ENCODE assay signal across 18 mouse cellular contexts in the genomic region with DNA sequence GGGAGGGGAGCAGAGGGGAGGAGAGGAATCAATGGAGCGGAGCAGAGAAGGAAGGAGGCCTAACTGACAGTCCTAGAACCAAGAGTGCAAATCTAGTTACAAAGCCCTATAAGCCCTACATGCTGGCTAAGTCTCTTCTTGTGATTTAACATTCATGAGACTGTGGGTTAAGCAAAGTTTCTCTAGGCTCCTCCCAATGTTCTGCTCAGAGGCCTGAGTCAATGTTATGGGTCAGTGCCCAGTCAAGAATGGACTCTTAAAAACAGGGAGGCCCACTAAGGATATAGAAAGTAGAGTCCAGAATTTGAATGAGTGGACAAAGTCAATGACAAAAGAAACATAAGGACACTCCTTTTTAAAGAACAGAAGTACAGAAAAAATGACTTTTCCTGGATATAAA. TPM values are rescaled to one million over a fixed set of nuclear protein-coding genes. Genes with fewer than 3 reads are reported as not detected.
DNase-seq lines count a peak whose midpoint lies in the region; ATAC-seq and TF ChIP-seq lines count a peak whose summit lies in the region.
"Had no signal": no experiment of that assay in that cellular context is flagged by ENCODE, and none has a peak within 500 bp of the region (broad histone marks: within the 10 kb centered on the region; RNA-seq: fewer than 3 reads in every experiment).

No protein-coding gene starts in this region.

- H3K4me1 ChIP-seq in CH12.LX (ENCODE audit: control insufficient read depth in 1 of 2, insufficient read depth in 2 of 2), result peaks cover 8 to 67% of the 10 kb centered on the region in 2 experiments
- peaks cover 17% of the 10 kb centered on the region for H3K4me1 ChIP-seq in kidney, postnatal 0 days (replicated peaks; ENCODE audit: insufficient read depth, low read length)

- no peak overlapping the region for H3K4me2 ChIP-seq in CH12.LX (ENCODE audit: insufficient read depth, low read depth, poor library complexity, severe bottlenecking)
- H3K4me2 ChIP-seq in kidney, postnatal 0 days (ENCODE audit: low read length), result no peak overlapping the region
- H3K4me2 ChIP-seq: hindbrain, embryonic 13.5 days; limb, embryonic 13.5 days; liver, embryonic 13.5 days; lung, embryonic 14.5 days had no signal

- dilution Hi-C loops in CH12.LX (cut with MboI; ENCODE audit: extremely low pct_ligation_motif_present, extremely low pct_unique_long_range_greater_than_20kb, low sequenced_read_pairs), result no loop called here

- peak; percentile 57 for DNase-seq in kidney, adult 9 months
- no peak for DNase-seq in kidney, postnatal 10 days
- peak; percentile 69 for DNase-seq in 3T3-L1 (ENCODE audit: low read depth, low spot score)
- peak; percentile 23 for DNase-seq in CH12.LX (ENCODE audit: extremely low read depth)
- DNase-seq in kidney, postnatal 0 days (ENCODE audit: low spot score), result peak; percentile 21
- no peak for DNase-seq in testis, postnatal 10 days (ENCODE audit: low spot score)
- DNase-seq in layer of hippocampus, adult 9-10 months (ENCODE audit: low spot score), result no peak
- DNase-seq: adrenal gland, postnatal 25 days; cerebellum, adult 9-10 months; gastrocnemius, postnatal 10 days; heart, postnatal 36 days; liver, embryonic 13.5 days; lung, embryonic 14.5 days had no signal

- H3K9me3 ChIP-seq in CH12.LX (replicated peaks; ENCODE audit: low read length), result no peaks in the 10 kb centered on the region
- H3K9me3 ChIP-seq in kidney, postnatal 0 days (replicated peaks; ENCODE audit: low read length), result no peaks in the 10 kb centered on the region
- H3K9me3 ChIP-seq: hindbrain, embryonic 13.5 days; limb, embryonic 13.5 days; liver, embryonic 13.5 days; midbrain, embryonic 10.5 days had no signal

- in situ Hi-C loops in CH12.LX (cut with MboI; ENCODE audit: low pct_ligation_motif_present, low pct_unique_long_range_greater_than_20kb, low sequenced_read_pairs), result no loop called here

- no peak for TF ChIP-seq RAD21 in CH12.LX (IDR thresholded peaks at IDR 0.05; ENCODE audit: low read depth, low read length)

- no peak for TF ChIP-seq CTCF in CH12.LX (conservative IDR thresholded peaks at IDR 0.05 in 1 of 2, IDR thresholded peaks at IDR 0.05 in 1 of 2; ENCODE audit: low read depth in 2 of 2, low read length in 2 of 2)
- TF ChIP-seq CTCF in kidney, postnatal 0 days (IDR thresholded peaks at IDR 0.05; ENCODE audit: low read depth), result no peak

- H3K36me3 ChIP-seq in CH12.LX (replicated peaks in 1 of 2; ENCODE audit: control insufficient read depth in 1 of 2, insufficient read depth in 1 of 2, low read length in 1 of 2), result peaks cover 12 to 43% of the 10 kb centered on the region in 2 experiments
- H3K36me3 ChIP-seq in kidney, postnatal 0 days (ENCODE audit: insufficient read depth, low read length), result peaks cover 7% of the 10 kb centered on the region; the same call in 1 of the 2 replicates

- no peak overlapping the region for H3K27ac ChIP-seq in CH12.LX (ENCODE audit: insufficient read depth, low read depth)
- H3K27ac ChIP-seq in kidney, postnatal 0 days, result 0 out of 2 replicates have a peak overlapping the region, but pooled peaks have one; percentile 36
- H3K27ac ChIP-seq: hindbrain, embryonic 13.5 days; midbrain, embryonic 10.5 days had no signal

- TF ChIP-seq POLR2A in CH12.LX (IDR thresholded peaks at IDR 0.05; ENCODE audit: low read depth, low read length), result no peak

- H3K27me3 ChIP-seq in CH12.LX (replicated peaks), result no peaks in the 10 kb centered on the region
- H3K27me3 ChIP-seq in kidney, postnatal 0 days (ENCODE audit: insufficient read depth, low read length), result no peaks in the 10 kb centered on the region
- H3K27me3 ChIP-seq: hindbrain, embryonic 13.5 days; limb, embryonic 13.5 days; liver, embryonic 13.5 days had no signal

- 89% methylated on average over 1 of the region's 1 CpGs for WGBS in kidney, postnatal 0 days

- H3K4me3 ChIP-seq in CH12.LX (replicated peaks in 1 of 3; ENCODE audit: low read depth in 2 of 3, low read length in 2 of 3, poor library complexity in 1 of 3), result no peak overlapping the region
- no peak overlapping the region for H3K4me3 ChIP-seq in kidney, postnatal 0 days (replicated peaks; ENCODE audit: low read depth, low read length)
- H3K4me3 ChIP-seq: hindbrain, embryonic 13.5 days; limb, embryonic 13.5 days; liver, embryonic 13.5 days; midbrain, embryonic 10.5 days had no signal

- peaks cover 15% of the 10 kb centered on the region for H3K79me2 ChIP-seq in CH12.LX (replicated peaks; ENCODE audit: control insufficient read depth, extremely low read depth, insufficient read depth, poor library complexity, severe bottlenecking)

- no peak for ATAC-seq in kidney, postnatal 0 days (replicated peaks; ENCODE audit: low FRiP score, low read depth)
- ATAC-seq: forebrain, embryonic 14.5 days had no signal

- no peak overlapping the region for H3K9ac ChIP-seq in CH12.LX (ENCODE audit: insufficient read depth, low read depth)
- H3K9ac ChIP-seq in kidney, postnatal 0 days (ENCODE audit: low read depth, low read length), result no peak overlapping the region
- H3K9ac ChIP-seq: hindbrain, embryonic 13.5 days; limb, embryonic 13.5 days; lung, embryonic 14.5 days had no signal

- TF ChIP-seq EP300 in CH12.LX (IDR thresholded peaks at IDR 0.05; ENCODE audit: low read length), result no peak

TF ChIP-seq in CH12.LX, 34 proteins besides CTCF, POLR2A, EP300 and RAD21:
- TF ChIP-seq MAZ (IDR thresholded peaks at IDR 0.05; ENCODE audit: low read depth, low read length), result 0 out of 2 replicates have a peak, but pooled peaks have one; percentile 54
- no peak for TF ChIP-seq CHD2 (IDR thresholded peaks at IDR 0.05; ENCODE audit: low read length)
- TF ChIP-seq KAT2A (IDR thresholded peaks at IDR 0.05; ENCODE audit: insufficient replicate concordance, low read length), result no peak

RNA-seq across cellular contexts. Expression of gene Ints3, which starts 5.8 kb away (rescaled TPM):
- total RNA-seq in CH12.LX (2012; rRNA removed), result 30.7 and 36.5 TPM in 2 replicates
- 20.3 and 20.5 TPM in 2 replicates for total RNA-seq in CH12.LX (2014; rRNA removed)
- polyA plus RNA-seq in CH12.LX (2012; ENCODE audit: insufficient read length, low read depth), result 37.9 and 45.9 TPM in 2 replicates
- polyA plus RNA-seq in kidney, postnatal 0 days (2015; fragmentation: Nextera tagmentation; extraction: Ambion mirVana), result 17.0 and 17.9 TPM in 2 replicates

RNA-seq across cellular contexts. Expression of gene Slc27a3, which starts 37.8 kb away (rescaled TPM):
- 2.6 TPM in 2 replicates for total RNA-seq in CH12.LX (2012; rRNA removed)
- 1.3 and 1.5 TPM in 2 replicates for total RNA-seq in CH12.LX (2014; rRNA removed)
- polyA plus RNA-seq in CH12.LX (2012; ENCODE audit: insufficient read length, low read depth), result 1.6 and 1.9 TPM in 2 replicates
- polyA plus RNA-seq in kidney, postnatal 0 days (2015; fragmentation: Nextera tagmentation; extraction: Ambion mirVana), result 15.1 and 16.1 TPM in 2 replicates

RNA-seq across cellular contexts. Expression of gene Npr1, which starts 38.1 kb away (rescaled TPM):
- 0.13 TPM in 2 replicates for total RNA-seq in CH12.LX (2012; rRNA removed)
- not detected in 2 replicates for total RNA-seq in CH12.LX (2014; rRNA removed)
- polyA plus RNA-seq in CH12.LX (2012; ENCODE audit: insufficient read length, low read depth), result not detected in 2 replicates
- polyA plus RNA-seq in kidney, postnatal 0 days (2015; fragmentation: Nextera tagmentation; extraction: Ambion mirVana), result 16.7 and 17.1 TPM in 2 replicates
- total RNA-seq: neutrophil, adult 5-6 weeks had no signal

RNA-seq across cellular contexts. Expression of gene Ilf2, which starts 48.4 kb away (rescaled TPM):
- total RNA-seq in CH12.LX (2012; rRNA removed), result 120 and 148 TPM in 2 replicates
- 182 and 208 TPM in 2 replicates for total RNA-seq in CH12.LX (2014; rRNA removed)
- polyA plus RNA-seq in CH12.LX (2012; ENCODE audit: insufficient read length, low read depth), result 197 and 199 TPM in 2 replicates
- polyA plus RNA-seq in kidney, postnatal 0 days (2015; fragmentation: Nextera tagmentation; extraction: Ambion mirVana), result 118 and 134 TPM in 2 replicates

Comparison
In these comparisons a context has a peak if more than half of its experiments do, and no peak if none do; other contexts are left out.
1. DNase-seq: peak in kidney, adult 9 months (single experiment), 3T3-L1 (single experiment), CH12.LX (single experiment) and kidney, postnatal 0 days (single experiment); none in kidney, postnatal 10 days (single experiment), testis, postnatal 10 days (single experiment) and layer of hippocampus, adult 9-10 months (single experiment).
2. RNA of gene Npr1, which starts 38.1 kb away (polyA plus RNA-seq): 16.7 to 17.1 TPM in kidney, postnatal 0 days; not detected in CH12.LX; every median in the first group is over 10 times any median in the second.